Mouse (Mus musculus) hindbrain, embryonic 15.5 days (tissue): ENCODE results near the gene Tmem230. TPM values are rescaled to one million over a fixed set of nuclear protein-coding genes. Genes with fewer than 3 reads are reported as not detected.

Experiments used
- ATAC-seq: fragments of 200-750 bp; cut with Nextera tagmentation; 2 replicates; pipeline ENCODE4 v1.8.0; 2017; ENCODE audit warnings: low read depth, moderate number of reproducible peaks, moderate TSS enrichment; ENCODE audit not compliant: low FRiP score
- H3K27ac ChIP-seq: fragments of 300-500 bp; sonication (generic); replicated peaks from 2 replicates; pipeline ENCODE4 v1.5.1; 2015; ENCODE audit warnings: mild to moderate bottlenecking, inconsistent platforms
- H3K27me3 ChIP-seq: fragments of 300-500 bp; sonication (generic); 2 replicates; pipeline ENCODE4 v1.6.1; 2015; ENCODE audit warnings: control low read depth, inconsistent platforms
- H3K36me3 ChIP-seq: fragments of 300-500 bp; sonication (generic); 2 replicates; pipeline ENCODE4 v1.6.1; 2015; ENCODE audit warnings: control low read depth, inconsistent platforms
- H3K4me1 ChIP-seq: fragments of 300-500 bp; sonication (generic); replicated peaks from 2 replicates; pipeline ENCODE4 v1.6.1; 2015; ENCODE audit warnings: control low read depth, inconsistent platforms
- H3K4me2 ChIP-seq: fragments of 300-500 bp; sonication (generic); 2 replicates; pipeline ENCODE4 v1.6.1; 2015; ENCODE audit warnings: moderate library complexity, mild to moderate bottlenecking, inconsistent platforms
- H3K4me3 ChIP-seq: fragments of 300-500 bp; sonication (generic); 2 replicates; pipeline ENCODE4 v1.5.1; 2015; ENCODE audit warnings: mild to moderate bottlenecking, inconsistent platforms
- H3K9ac ChIP-seq: fragments of 300-500 bp; sonication (generic); 2 replicates; pipeline ENCODE4 v1.6.1; 2015; ENCODE audit warnings: inconsistent platforms
- H3K9me3 ChIP-seq: fragments of 300-500 bp; sonication (generic); 2 replicates; pipeline ENCODE4 v1.6.1; 2016; ENCODE audit warnings: control low read depth, inconsistent platforms
- whole genome bisulfite sequencing: fragments of 180-500 bp; shearing (Covaris S2); methylation state at CpG from one replicate; pipeline ENCODE4 v1.1.7; 2015; 5-methylcytosine and 5-hydroxymethylcytosine counted together
- polyA plus RNA-seq: library from polyadenylated mRNA; unstranded; fragments of >200 nt; fragmentation: Nextera tagmentation; extraction: Ambion mirVana; gene quantifications from 2 replicates; pipeline ENCODE4 v1.2.1, GENCODE M21; 2015

Tmem230 gene
- polyA plus RNA-seq, 1 experiment from 2014 or later, result 43.7 TPM

GRCm38 (mm10) chr2:132282453-132283174 lies 35.0 kb upstream of the Tmem230 start:
- no peaks in the 10 kb centered on the region for H3K9me3 ChIP-seq
- H3K27ac ChIP-seq, result peak overlapping the region; percentile 18; the same call in 1 of the 2 replicates
- H3K4me2 ChIP-seq, result no peak overlapping the region
- H3K4me3 ChIP-seq, result no peak overlapping the region
- no peaks in the 10 kb centered on the region for H3K27me3 ChIP-seq
- peaks cover 32% of the 10 kb centered on the region for H3K4me1 ChIP-seq
- H3K9ac ChIP-seq, result no peak overlapping the region
- ATAC-seq, result no peak
- WGBS, result 42% methylated on average over 12 of the region's 12 CpGs
- H3K36me3 ChIP-seq, result peaks cover 3% of the 10 kb centered on the region; the same call in 1 of the 2 replicates

DNA sequence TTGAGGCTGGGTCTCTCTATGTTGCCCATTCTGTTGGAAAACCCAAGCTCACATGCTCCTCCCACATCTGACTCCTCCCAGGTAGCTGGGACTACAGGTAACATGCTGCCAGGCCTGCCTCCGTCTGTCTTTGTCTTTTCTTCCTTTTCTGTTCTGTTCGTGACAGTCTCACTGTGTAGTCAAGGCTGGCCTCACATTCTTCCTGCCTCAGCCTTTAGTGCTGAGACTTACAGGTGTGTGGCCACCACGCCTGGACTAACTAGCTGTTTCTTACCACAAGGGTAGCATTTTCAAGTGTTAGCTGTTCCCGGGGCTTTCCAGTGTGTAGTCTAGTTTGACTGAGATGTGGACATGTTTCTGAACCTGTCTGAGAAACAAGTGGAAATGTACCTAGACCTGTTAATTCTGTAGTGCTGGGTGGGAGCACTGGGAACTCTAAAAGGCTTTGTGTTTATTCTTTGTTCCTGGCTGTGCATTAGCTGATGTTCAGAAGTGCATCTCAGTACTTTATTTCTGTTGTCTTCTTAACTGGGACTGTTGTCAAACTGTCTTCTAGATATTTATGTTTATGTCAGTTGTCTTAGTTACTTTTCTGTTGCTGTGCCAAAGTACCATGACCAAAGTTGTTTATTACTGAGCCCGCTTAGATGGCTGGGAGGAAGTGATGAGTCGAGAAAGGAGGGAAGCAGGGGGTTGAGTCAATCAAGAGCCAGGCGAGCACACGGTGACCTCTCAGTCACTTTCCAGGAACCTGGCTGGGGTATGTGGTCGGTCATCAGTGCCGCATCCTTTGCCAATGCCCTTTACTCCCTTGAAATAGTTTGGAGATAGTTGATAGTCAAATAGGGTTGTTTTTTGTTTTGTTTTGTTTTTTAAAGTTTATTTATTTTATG lies 34.2 kb upstream of the Tmem230 start:
- Histone ChIP-seq H3K9ac (no peak overlapping the region), H3K36me3 (peaks cover 3% of the 10 kb centered on the region; the same call in 1 of the 2 replicates), H3K9me3 (no peaks in the 10 kb centered on the region), H3K4me1 (peaks cover 32% of the 10 kb centered on the region), H3K27ac (no peak overlapping the region), H3K27me3 (no peaks in the 10 kb centered on the region), H3K4me3 (no peak overlapping the region), H3K4me2 (no peak overlapping the region)
- 62% methylated on average over 10 of the region's 10 CpGs for WGBS
- ATAC-seq, result no peak

DNA sequence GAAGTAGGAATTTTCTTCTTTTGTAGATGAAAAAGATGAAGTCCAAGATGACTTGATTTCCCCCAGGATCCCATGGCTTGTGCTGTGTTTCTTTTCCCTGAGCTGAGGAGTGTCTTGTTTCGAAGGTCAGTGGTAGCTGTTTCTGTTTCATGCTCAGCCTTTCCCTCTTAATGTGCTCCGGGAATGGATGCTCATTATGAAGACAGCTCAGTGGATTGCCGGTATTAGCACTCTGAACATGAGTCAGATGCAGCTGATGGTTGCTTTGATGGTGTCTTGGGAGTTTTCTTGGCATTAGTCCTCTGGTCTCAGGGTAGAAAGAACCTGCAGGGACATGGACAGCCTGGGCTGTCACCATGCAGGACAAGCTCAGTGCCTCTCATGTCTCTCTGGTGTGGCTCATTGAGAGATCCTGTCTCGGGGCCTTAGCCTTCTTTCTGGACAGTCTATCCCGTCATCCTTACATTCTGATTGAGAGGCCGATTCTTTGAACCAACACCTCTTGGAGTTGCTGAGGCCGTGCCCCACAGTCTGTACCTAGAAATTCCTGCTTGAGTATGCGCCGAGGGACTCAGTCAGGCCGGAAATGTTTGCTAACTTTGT lies 33.0 kb upstream of the Tmem230 start:
- no peak overlapping the region for H3K4me3 ChIP-seq
- no peak for ATAC-seq
- peaks cover 3% of the 10 kb centered on the region; the same call in 1 of the 2 replicates for H3K36me3 ChIP-seq
- no peak overlapping the region for H3K27ac ChIP-seq
- peaks cover 32% of the 10 kb centered on the region for H3K4me1 ChIP-seq
- no peaks in the 10 kb centered on the region for H3K9me3 ChIP-seq
- no peak overlapping the region for H3K4me2 ChIP-seq
- no peak overlapping the region for H3K9ac ChIP-seq
- no peaks in the 10 kb centered on the region for H3K27me3 ChIP-seq
- 92% methylated on average over 10 of the region's 10 CpGs for WGBS

DNA sequence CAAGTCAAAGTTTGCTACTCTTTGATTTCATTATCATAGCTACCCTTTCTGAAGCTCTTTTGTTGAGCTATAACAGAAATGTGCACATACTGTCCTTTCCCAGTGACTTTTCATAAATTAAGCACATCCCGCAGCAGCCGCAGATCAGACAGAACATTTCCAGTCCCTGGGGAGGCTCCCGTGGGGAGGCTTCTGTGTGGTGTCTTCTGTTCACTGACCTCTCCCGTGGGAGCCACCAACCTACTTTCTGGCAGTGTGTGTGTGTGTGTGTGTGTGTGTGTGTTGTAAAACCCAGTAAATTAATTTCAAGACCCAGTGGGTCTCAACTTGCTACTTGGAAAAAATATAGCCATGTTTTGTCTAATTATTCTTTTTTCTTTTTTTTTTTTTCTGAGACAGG lies 32.4 kb upstream of the Tmem230 start:
- H3K4me1 ChIP-seq, result peaks cover 32% of the 10 kb centered on the region
- no peak overlapping the region for H3K4me2 ChIP-seq
- no peaks in the 10 kb centered on the region for H3K27me3 ChIP-seq
- 64% methylated on average over 4 of the region's 4 CpGs for WGBS
- H3K36me3 ChIP-seq, result peaks cover 3% of the 10 kb centered on the region; the same call in 1 of the 2 replicates
- H3K4me3 ChIP-seq, result no peak overlapping the region
- ATAC-seq, result no peak
- H3K27ac ChIP-seq, result no peak overlapping the region
- H3K9ac ChIP-seq, result no peak overlapping the region
- no peaks in the 10 kb centered on the region for H3K9me3 ChIP-seq

DNA sequence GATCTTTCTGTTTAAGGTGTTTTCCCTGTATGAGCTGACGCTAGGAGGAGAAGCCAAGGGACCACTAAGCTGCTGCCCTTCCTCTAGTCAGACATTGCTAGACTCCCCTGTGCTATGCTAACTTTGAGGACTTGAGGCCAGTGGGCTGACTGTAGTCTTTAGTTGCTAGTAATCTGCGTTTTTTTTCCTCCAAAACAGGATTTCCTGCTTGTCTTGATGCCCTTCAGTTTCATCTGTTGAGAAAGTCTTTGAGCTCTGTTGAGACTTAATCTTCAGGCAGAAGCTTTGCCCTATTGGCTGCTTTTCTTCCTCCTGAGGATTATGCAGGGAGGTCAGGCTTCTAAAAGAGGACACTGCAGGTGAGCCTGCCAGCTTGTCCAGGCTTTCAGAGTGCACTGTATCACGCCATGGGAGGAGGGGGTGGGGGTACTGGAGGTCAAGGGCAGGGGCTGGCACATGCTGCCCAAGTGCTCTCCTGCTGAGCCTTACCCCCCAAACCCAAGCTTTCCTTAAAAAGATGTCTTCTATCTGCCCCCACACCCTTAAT lies 31.8 kb upstream of the Tmem230 start:
- Histone ChIP-seq H3K27ac (no peak overlapping the region), H3K9me3 (no peaks in the 10 kb centered on the region), H3K4me2 (no peak overlapping the region), H3K4me3 (no peak overlapping the region), H3K4me1 (peaks cover 32% of the 10 kb centered on the region), H3K36me3 (peaks cover 3% of the 10 kb centered on the region; the same call in 1 of the 2 replicates), H3K27me3 (no peaks in the 10 kb centered on the region), H3K9ac (no peak overlapping the region)
- ATAC-seq, result no peak
- WGBS, result 71% methylated on average over 3 of the region's 3 CpGs

- Histone ChIP-seq H3K36me3 (peaks cover 3% of the 10 kb centered on the region; the same call in 1 of the 2 replicates), H3K27me3 (no peaks in the 10 kb centered on the region), H3K27ac (no peak overlapping the region), H3K4me1 (peaks cover 25% of the 10 kb centered on the region), H3K4me3 (no peak overlapping the region), H3K9ac (no peak overlapping the region), H3K4me2 (no peak overlapping the region), H3K9me3 (no peaks in the 10 kb centered on the region)
- 79% methylated on average over 8 of the region's 8 CpGs for WGBS
- ATAC-seq, result no peak
Observed at GRCm38 (mm10) chr2:132278273-132278853, 30.8 kb upstream of the Tmem230 start.

DNA sequence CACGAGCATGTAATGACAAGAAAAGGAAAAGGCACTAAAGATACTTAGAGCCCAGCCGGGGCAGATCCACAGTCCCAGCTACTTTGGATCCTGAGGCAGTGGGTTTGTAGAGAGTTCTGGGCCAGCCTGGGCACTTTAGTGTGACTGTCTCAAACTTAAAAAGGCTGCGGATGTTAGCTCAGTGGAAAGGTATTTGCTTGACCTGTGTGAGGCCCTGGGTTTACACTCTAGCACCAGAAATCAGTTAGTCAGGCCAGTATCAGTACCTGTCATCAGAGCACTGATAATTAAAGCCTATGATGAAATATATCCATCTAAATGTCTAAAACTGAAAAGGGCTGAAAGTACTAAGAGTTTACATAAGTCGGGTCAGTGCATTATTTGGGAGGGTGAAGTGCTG lies 28.6 kb upstream of the Tmem230 start:
- no peak overlapping the region for H3K4me3 ChIP-seq

GRCm38 (mm10) chr2:132275527-132275926 lies 27.9 kb upstream of the Tmem230 start:
- 79% methylated on average over 4 of the region's 4 CpGs for WGBS

More for the DNA sequence above, 28.6 kb upstream of the Tmem230 start:
- Histone ChIP-seq H3K9me3 (no peaks in the 10 kb centered on the region), H3K27me3 (no peaks in the 10 kb centered on the region), H3K27ac (no peak overlapping the region), H3K9ac (no peak overlapping the region), H3K36me3 (peaks cover 3% of the 10 kb centered on the region; the same call in 1 of the 2 replicates), H3K4me2 (no peak overlapping the region), H3K4me1 (peaks cover 5% of the 10 kb centered on the region; the same call in 1 of the 2 replicates)
- WGBS, result 90% methylated on average over 4 of the region's 4 CpGs
- no peak for ATAC-seq

GRCm38 (mm10) chr2:132272694-132273389 lies 25.2 kb upstream of the Tmem230 start:
- Histone ChIP-seq H3K9me3 (no peaks in the 10 kb centered on the region), H3K4me2 (no peak overlapping the region), H3K27me3 (no peaks in the 10 kb centered on the region), H3K4me1 (no peaks in the 10 kb centered on the region), H3K36me3 (no peaks in the 10 kb centered on the region), H3K9ac (no peak overlapping the region), H3K27ac (no peak overlapping the region), H3K4me3 (no peak overlapping the region)
- WGBS, result 74% methylated on average over 6 of the region's 6 CpGs
- ATAC-seq, result no peak

More at GRCm38 (mm10) chr2:132275527-132275926, 27.9 kb upstream of the Tmem230 start:
- H3K9ac ChIP-seq, result no peak overlapping the region
- no peak for ATAC-seq
- peaks cover 5% of the 10 kb centered on the region; the same call in 1 of the 2 replicates for H3K4me1 ChIP-seq
- no peaks in the 10 kb centered on the region for H3K27me3 ChIP-seq
- no peak overlapping the region for H3K27ac ChIP-seq
- no peak overlapping the region for H3K4me2 ChIP-seq
- H3K4me3 ChIP-seq, result no peak overlapping the region
- H3K36me3 ChIP-seq, result peaks cover 2% of the 10 kb centered on the region; the same call in 1 of the 2 replicates
- no peaks in the 10 kb centered on the region for H3K9me3 ChIP-seq

GRCm38 (mm10) chr2:132270331-132270951 lies 22.8 kb upstream of the Tmem230 start:
- no peaks in the 10 kb centered on the region for H3K9me3 ChIP-seq
- no peak overlapping the region for H3K4me3 ChIP-seq
- ATAC-seq, result no peak
- H3K36me3 ChIP-seq, result no peaks in the 10 kb centered on the region
- 91% methylated on average over 2 of the region's 2 CpGs for WGBS
- H3K4me1 ChIP-seq, result no peaks in the 10 kb centered on the region
- no peaks in the 10 kb centered on the region for H3K27me3 ChIP-seq
- H3K4me2 ChIP-seq, result no peak overlapping the region
- no peak overlapping the region for H3K27ac ChIP-seq
- H3K9ac ChIP-seq, result no peak overlapping the region
